Mouse (Mus musculus) liver, embryonic 14.5 days (tissue): ENCODE measurements around the gene Lpp.

Source experiments
- CTCF ChIP-seq: IDR thresholded peaks from 2 replicates; pipeline ENCODE4 v1.5.1; 2016; ENCODE audit warnings: antibody characterized with exemption, low read depth, control low read depth
- EP300 ChIP-seq: IDR thresholded peaks from 2 replicates; pipeline ENCODE4 v1.6.1; 2016; ENCODE audit warnings: antibody characterized with exemption, low read depth

- no peak for TF ChIP-seq CTCF
- no peak for TF ChIP-seq EP300
These were observed 408.0 kb downstream of the Lpp start for GRCm38 (mm10) chr16:24801355-24801754.
